Mouse (Mus musculus) kidney, postnatal 25 days (tissue): ENCODE results near the gene Myrfl.

Experiments used
- DNase-seq, 2 experiments: peaks; one replicate each; pipeline ENCODE4 v3.0.0; 2021; ENCODE audit warnings: mixed read lengths in 2 of 2

Myrfl gene

GRCm38 (mm10) chr10:116755881-116756581 lies 140.7 kb downstream of the Myrfl start:
- no peak for DNase-seq

- DNase-seq = no peak
Observed at GRCm38 (mm10) chr10:116754940-116755339, 141.8 kb downstream of the Myrfl start.

- DNase-seq = peak; percentile 6 to 49
Observed at GRCm38 (mm10) chr10:116750895-116751294, 145.8 kb downstream of the Myrfl start.

- no peak for DNase-seq
Observed at GRCm38 (mm10) chr10:116750062-116750461, 146.7 kb downstream of the Myrfl start.

- no peak for DNase-seq
Observed at GRCm38 (mm10) chr10:116748681-116749080, 148.0 kb downstream of the Myrfl start.

- peak; percentile 69 to 92 for DNase-seq
Observed at GRCm38 (mm10) chr10:116746281-116747011, 150.3 kb downstream of the Myrfl start.

GRCm38 (mm10) chr10:116742696-116743095 lies 154.0 kb downstream of the Myrfl start:
- no peak for DNase-seq

GRCm38 (mm10) chr10:116742189-116742588 lies 154.5 kb downstream of the Myrfl start:
- no peak for DNase-seq

- no peak for DNase-seq
Observed at GRCm38 (mm10) chr10:116741343-116741742, 155.4 kb downstream of the Myrfl start.

- no peak for DNase-seq
Observed at GRCm38 (mm10) chr10:116740073-116740472, 156.6 kb downstream of the Myrfl start.

- DNase-seq = no peak
Observed at GRCm38 (mm10) chr10:116738533-116738932, 158.2 kb downstream of the Myrfl start.

- DNase-seq = peak; percentile 88 to 94
Observed at GRCm38 (mm10) chr10:116735607-116736006, 161.1 kb downstream of the Myrfl start.

GRCm38 (mm10) chr10:116733651-116734050 lies 163.1 kb downstream of the Myrfl start:
- DNase-seq = no peak

GRCm38 (mm10) chr10:116730033-116730652 lies 166.6 kb downstream of the Myrfl start:
- DNase-seq = no peak

GRCm38 (mm10) chr10:116728860-116729259 lies 167.9 kb downstream of the Myrfl start:
- no peak for DNase-seq

GRCm38 (mm10) chr10:116727702-116728298 lies 168.9 kb downstream of the Myrfl start:
- no peak for DNase-seq
